Mouse (Mus musculus): Measurements from ENCODE around the gene Chn1. TPM values are rescaled to one million over a fixed set of nuclear protein-coding genes. Genes with fewer than 3 reads are reported as not detected.

Gene Chn1
- polyA plus RNA-seq, 1 experiment from 2014 or later = 21.2 TPM

GRCm38 (mm10) chr2:73745647-73746374, 29.3 kb downstream of the Chn1 start:
- H3K9ac ChIP-seq = no peak overlapping the region
- no peaks in the 10 kb centered on the region for H3K27me3 ChIP-seq
- H3K9me3 ChIP-seq (replicated peaks) = no peaks in the 10 kb centered on the region
- no peak for ATAC-seq (replicated peaks; ENCODE audit: insufficient number of reproducible peaks, insufficient read depth, low FRiP score, low read depth)
- H3K27ac ChIP-seq = no peak overlapping the region
- H3K4me2 ChIP-seq = no peak overlapping the region
- H3K4me3 ChIP-seq = no peak overlapping the region
- 47% methylated on average over 3 of the region's 3 CpGs for WGBS
- H3K36me3 ChIP-seq = no peaks in the 10 kb centered on the region
- H3K4me1 ChIP-seq (replicated peaks) = 0 out of 2 replicates have a peak, but pooled peaks cover under 1% of the 10 kb centered on the region

- no peak for ATAC-seq (replicated peaks; ENCODE audit: insufficient number of reproducible peaks, insufficient read depth, low FRiP score, low read depth)
- H3K27ac ChIP-seq = no peak overlapping the region
- no peak overlapping the region for H3K9ac ChIP-seq
- no peaks in the 10 kb centered on the region for H3K27me3 ChIP-seq
- H3K4me3 ChIP-seq = no peak overlapping the region
- H3K4me1 ChIP-seq (replicated peaks) = 0 out of 2 replicates have a peak, but pooled peaks cover 2% of the 10 kb centered on the region
- 84% methylated on average over 3 of the region's 3 CpGs for WGBS
- no peak overlapping the region for H3K4me2 ChIP-seq
- no peaks in the 10 kb centered on the region for H3K36me3 ChIP-seq
- H3K9me3 ChIP-seq (replicated peaks) = no peaks in the 10 kb centered on the region
Observed at GRCm38 (mm10) chr2:73741286-73741685, 33.9 kb downstream of the Chn1 start.

- no peak overlapping the region for H3K4me3 ChIP-seq
- no peak overlapping the region for H3K4me2 ChIP-seq
- H3K36me3 ChIP-seq = no peaks in the 10 kb centered on the region
- H3K9me3 ChIP-seq (replicated peaks) = no peaks in the 10 kb centered on the region
- H3K27ac ChIP-seq = no peak overlapping the region
- peaks cover 13% of the 10 kb centered on the region for H3K4me1 ChIP-seq (replicated peaks)
- 67% methylated on average over 2 of the region's 2 CpGs for WGBS
- H3K27me3 ChIP-seq = no peaks in the 10 kb centered on the region
- no peak for ATAC-seq (replicated peaks; ENCODE audit: insufficient number of reproducible peaks, insufficient read depth, low FRiP score, low read depth)
- no peak overlapping the region for H3K9ac ChIP-seq
Observed at GRCm38 (mm10) chr2:73727868-73728267, 47.3 kb downstream of the Chn1 start.

GRCm38 (mm10) chr2:73724934-73725333, 50.2 kb downstream of the Chn1 start:
- Histone ChIP-seq H3K36me3 (no peaks in the 10 kb centered on the region), H3K9ac (no peak overlapping the region), H3K4me1 (replicated peaks) (peaks cover 23% of the 10 kb centered on the region), H3K27ac (peak overlapping the region; percentile 7; the same call in 1 of the 2 replicates), H3K9me3 (replicated peaks) (no peaks in the 10 kb centered on the region), H3K27me3 (no peaks in the 10 kb centered on the region), H3K4me3 (no peak overlapping the region), H3K4me2 (no peak overlapping the region; the same call in 1 of the 2 replicates)
- 17% methylated on average over 3 of the region's 3 CpGs for WGBS
- no peak for ATAC-seq (replicated peaks; ENCODE audit: insufficient number of reproducible peaks, insufficient read depth, low FRiP score, low read depth)

GRCm38 (mm10) chr2:73721821-73722220, 53.3 kb downstream of the Chn1 start:
- Histone ChIP-seq H3K9ac (no peak overlapping the region), H3K4me1 (replicated peaks) (peaks cover 23% of the 10 kb centered on the region), H3K4me3 (no peak overlapping the region), H3K27ac (no peak overlapping the region), H3K9me3 (replicated peaks) (no peaks in the 10 kb centered on the region), H3K4me2 (0 out of 2 replicates have a peak overlapping the region, but pooled peaks have one; percentile 6), H3K27me3 (no peaks in the 10 kb centered on the region), H3K36me3 (no peaks in the 10 kb centered on the region)
- 21% methylated on average over 4 of the region's 4 CpGs for WGBS
- no peak for ATAC-seq (replicated peaks; ENCODE audit: insufficient number of reproducible peaks, insufficient read depth, low FRiP score, low read depth)

GRCm38 (mm10) chr2:73712481-73712880, 62.7 kb downstream of the Chn1 start:
- H3K36me3 ChIP-seq = no peaks in the 10 kb centered on the region
- no peaks in the 10 kb centered on the region for H3K4me1 ChIP-seq (replicated peaks)
- no peak for ATAC-seq (replicated peaks; ENCODE audit: insufficient number of reproducible peaks, insufficient read depth, low FRiP score, low read depth)
- H3K4me2 ChIP-seq = no peak overlapping the region
- H3K9ac ChIP-seq = no peak overlapping the region
- no peak overlapping the region for H3K4me3 ChIP-seq
- H3K9me3 ChIP-seq (replicated peaks) = no peaks in the 10 kb centered on the region
- H3K27me3 ChIP-seq = no peaks in the 10 kb centered on the region
- no peak overlapping the region for H3K27ac ChIP-seq

GRCm38 (mm10) chr2:73693045-73693444, 82.1 kb downstream of the Chn1 start:
- no peak for ATAC-seq (replicated peaks; ENCODE audit: insufficient number of reproducible peaks, insufficient read depth, low FRiP score, low read depth)
- H3K9ac ChIP-seq = no peak overlapping the region
- peaks cover 5% of the 10 kb centered on the region; the same call in 1 of the 2 replicates for H3K4me1 ChIP-seq (replicated peaks)
- no peak overlapping the region for H3K27ac ChIP-seq
- H3K36me3 ChIP-seq = no peaks in the 10 kb centered on the region
- no peaks in the 10 kb centered on the region for H3K9me3 ChIP-seq (replicated peaks)
- no peak overlapping the region for H3K4me3 ChIP-seq
- WGBS = 68% methylated on average over 4 of the region's 4 CpGs
- no peak overlapping the region for H3K4me2 ChIP-seq
- H3K27me3 ChIP-seq = no peaks in the 10 kb centered on the region

GRCm38 (mm10) chr2:73690783-73691604, 84.2 kb downstream of the Chn1 start:
- no peak for ATAC-seq (replicated peaks; ENCODE audit: insufficient number of reproducible peaks, insufficient read depth, low FRiP score, low read depth)
- Histone ChIP-seq H3K4me2 (no peak overlapping the region), H3K9ac (no peak overlapping the region), H3K27me3 (no peaks in the 10 kb centered on the region), H3K4me3 (no peak overlapping the region), H3K4me1 (replicated peaks) (no peaks in the 10 kb centered on the region), H3K9me3 (replicated peaks) (no peaks in the 10 kb centered on the region), H3K36me3 (no peaks in the 10 kb centered on the region), H3K27ac (no peak overlapping the region)
- 78% methylated on average over 6 of the region's 6 CpGs for WGBS

GRCm38 (mm10) chr2:73682500-73682899, 92.6 kb downstream of the Chn1 start:
- no peaks in the 10 kb centered on the region for H3K4me1 ChIP-seq (replicated peaks)
- H3K4me3 ChIP-seq = no peak overlapping the region
- no peaks in the 10 kb centered on the region for H3K9me3 ChIP-seq (replicated peaks)
- H3K36me3 ChIP-seq = no peaks in the 10 kb centered on the region
- ATAC-seq (replicated peaks; ENCODE audit: insufficient number of reproducible peaks, insufficient read depth, low FRiP score, low read depth) = no peak
- no peak overlapping the region for H3K27ac ChIP-seq
- 15% methylated on average over 1 of the region's 1 CpGs for WGBS
- H3K4me2 ChIP-seq = no peak overlapping the region
- H3K27me3 ChIP-seq = no peaks in the 10 kb centered on the region
- H3K9ac ChIP-seq = no peak overlapping the region

GRCm38 (mm10) chr2:73680425-73681027, 94.6 kb downstream of the Chn1 start:
- H3K36me3 ChIP-seq = no peaks in the 10 kb centered on the region
- H3K9ac ChIP-seq = no peak overlapping the region
- no peak overlapping the region for H3K27ac ChIP-seq
- no peaks in the 10 kb centered on the region for H3K27me3 ChIP-seq
- 79% methylated on average over 1 of the region's 1 CpGs for whole genome bisulfite sequencing
- ATAC-seq (replicated peaks; ENCODE audit: insufficient number of reproducible peaks, insufficient read depth, low FRiP score, low read depth) = no peak
- no peak overlapping the region for H3K4me3 ChIP-seq
- H3K9me3 ChIP-seq (replicated peaks) = no peaks in the 10 kb centered on the region
- no peak overlapping the region for H3K4me2 ChIP-seq
- H3K4me1 ChIP-seq (replicated peaks) = no peaks in the 10 kb centered on the region

- H3K9ac ChIP-seq = no peak overlapping the region
Observed at GRCm38 (mm10) chr2:73668608-73669007, 106.5 kb downstream of the Chn1 start.

More at GRCm38 (mm10) chr2:73668608-73669007, 106.5 kb downstream of the Chn1 start:
- no peak overlapping the region for H3K4me3 ChIP-seq
- H3K4me2 ChIP-seq = no peak overlapping the region
- no peaks in the 10 kb centered on the region for H3K36me3 ChIP-seq
- no peak for ATAC-seq (replicated peaks; ENCODE audit: insufficient number of reproducible peaks, insufficient read depth, low FRiP score, low read depth)
- H3K4me1 ChIP-seq (replicated peaks) = peaks cover 14% of the 10 kb centered on the region
- 33% methylated on average over 4 of the region's 4 CpGs for WGBS
- H3K9me3 ChIP-seq (replicated peaks) = no peaks in the 10 kb centered on the region
- peak overlapping the region; percentile 80 for H3K27ac ChIP-seq
- no peaks in the 10 kb centered on the region for H3K27me3 ChIP-seq

All from heart, embryonic 15.5 days (tissue).